Mouse (Mus musculus): ENCODE measurements at regions not wholly inside any gene's neighbourhood (a gene's known extent, or its start where the extent isn't known, plus 50 kb on each side); places are given as distances from the start of the nearest gene placed in this dataset.

- TF ChIP-seq CTCF (IDR thresholded peaks at IDR 0.05; ENCODE audit: extremely low read depth, insufficient read depth, low read length): no peak
- no peak for TF ChIP-seq POLR2A (IDR thresholded peaks at IDR 0.05; ENCODE audit: extremely low read depth, insufficient read depth, low read length)
These were observed 122.3 kb downstream of the Dicer1 start for GRCm38 (mm10) chr12:104629449-104629848.
